7 mouse cellular contexts compared by ENCODE assay signal in genomic region chr1:55215185-55215813, GRCm38 (mm10). TPM values are rescaled to one million over a fixed set of nuclear protein-coding genes. Genes with fewer than 3 reads are reported as not detected.
DNase-seq lines count a peak whose midpoint lies in the region; ATAC-seq lines count a peak whose summit lies in the region.

No protein-coding gene starts in this region.

- H3K9ac ChIP-seq in kidney, embryonic 16.5 days (replicated peaks; ENCODE audit: low read length): no peak overlapping the region
- no peak overlapping the region for H3K9ac ChIP-seq in intestine, embryonic 16.5 days (ENCODE audit: low read depth, low read length)

- intact Hi-C loops in left cerebral cortex, postnatal 25 days (cut with DNase I): no loop called here

- H3K4me2 ChIP-seq in kidney, embryonic 16.5 days (replicated peaks; ENCODE audit: low read depth, low read length): no peak overlapping the region
- no peak overlapping the region for H3K4me2 ChIP-seq in intestine, embryonic 16.5 days (ENCODE audit: low read depth, low read length)

- DNase-seq in CD4-positive helper T cell, adult 2 months (ENCODE audit: low read depth, low spot score): peak; percentile 77
- peak; percentile 64 for DNase-seq in Muller cell, postnatal 12 days (ENCODE audit: inconsistent ontology term)
- DNase-seq in natural killer cell, adult 2 months (ENCODE audit: low spot score in 2 of 2): peak; percentile 47 to 85
- DNase-seq in right cerebral cortex, postnatal 25 days: no peak
- DNase-seq in left cerebral cortex, postnatal 25 days (ENCODE audit: low spot score in 2 of 2): no peak

- no peaks in the 10 kb centered on the region for H3K27me3 ChIP-seq in kidney, embryonic 16.5 days (ENCODE audit: insufficient read depth, low read length)
- no peaks in the 10 kb centered on the region for H3K27me3 ChIP-seq in intestine, embryonic 16.5 days (replicated peaks; ENCODE audit: control insufficient read depth, insufficient read depth, low read length)

- H3K4me3 ChIP-seq in kidney, embryonic 16.5 days (ENCODE audit: low read length): no peak overlapping the region
- H3K4me3 ChIP-seq in intestine, embryonic 16.5 days (ENCODE audit: low read length): no peak overlapping the region

- no peaks in the 10 kb centered on the region for H3K9me3 ChIP-seq in kidney, embryonic 16.5 days (ENCODE audit: low read length)
- no peaks in the 10 kb centered on the region for H3K9me3 ChIP-seq in intestine, embryonic 16.5 days (ENCODE audit: control insufficient read depth, low read length)

- WGBS in kidney, embryonic 16.5 days: 51% methylated on average over 11 of the region's 11 CpGs
- WGBS in intestine, embryonic 16.5 days: 65% methylated on average over 11 of the region's 11 CpGs

- peaks cover 12% of the 10 kb centered on the region; the same call in 1 of the 2 replicates for H3K4me1 ChIP-seq in kidney, embryonic 16.5 days (ENCODE audit: insufficient read depth, low read length)
- peaks cover 4% of the 10 kb centered on the region; the same call in 1 of the 2 replicates for H3K4me1 ChIP-seq in intestine, embryonic 16.5 days (ENCODE audit: control insufficient read depth, insufficient read depth, low read length)

- peak overlapping the region; percentile 45; the same call in 1 of the 2 replicates for H3K27ac ChIP-seq in kidney, embryonic 16.5 days (ENCODE audit: low read length)
- H3K27ac ChIP-seq in intestine, embryonic 16.5 days (ENCODE audit: low read length): no peak overlapping the region

- peak; percentile 39; the same call in 1 of the 2 replicates for ATAC-seq in kidney, embryonic 16.5 days (ENCODE audit: low FRiP score, low TSS enrichment)
- ATAC-seq in intestine, embryonic 16.5 days: no peak

- H3K36me3 ChIP-seq in kidney, embryonic 16.5 days (ENCODE audit: insufficient read depth, low read length): no peaks in the 10 kb centered on the region
- H3K36me3 ChIP-seq in intestine, embryonic 16.5 days (ENCODE audit: control insufficient read depth, insufficient read depth, low read length): no peaks in the 10 kb centered on the region

RNA-seq across cellular contexts. Expression of gene Rftn2, which starts 11.3 kb away (rescaled TPM):
- 7.6 and 9.0 TPM in 2 replicates for polyA plus RNA-seq in kidney, embryonic 16.5 days (2015; fragmentation: Nextera tagmentation; extraction: Ambion mirVana)
- 7.0 and 7.1 TPM in 2 replicates for polyA plus RNA-seq in intestine, embryonic 16.5 days (2015; fragmentation: Nextera tagmentation; extraction: Ambion mirVana)
- total RNA-seq in left cerebral cortex, postnatal 25 days (2021): 10 to 100 TPM; 20.6 to 21.7 TPM

RNA-seq across cellular contexts. Expression of gene Mars2, which starts 21.7 kb away (rescaled TPM):
- 2.2 and 2.6 TPM in 2 replicates for polyA plus RNA-seq in kidney, embryonic 16.5 days (2015; fragmentation: Nextera tagmentation; extraction: Ambion mirVana)
- 5.2 and 5.4 TPM in 2 replicates for polyA plus RNA-seq in intestine, embryonic 16.5 days (2015; fragmentation: Nextera tagmentation; extraction: Ambion mirVana)
- total RNA-seq in left cerebral cortex, postnatal 25 days (2021): 10 to 100 TPM in 1 of 2 experiments, 1 to 10 TPM in 1; 9.7 to 10.5 TPM

Comparison
In these comparisons a context has a peak if more than half of its experiments do, and no peak if none do; other contexts are left out.
1. DNase-seq: peak in CD4-positive helper T cell, adult 2 months (single experiment), Muller cell, postnatal 12 days (single experiment) and natural killer cell, adult 2 months (2 of 2); none in right cerebral cortex, postnatal 25 days (single experiment) and left cerebral cortex, postnatal 25 days (0 of 2).